Mouse (Mus musculus) ES-E14 (cell line): Measurements from ENCODE around the gene Thtpa.

ENCODE experiments used
- HCFC1 ChIP-seq: IDR thresholded peaks from 2 replicates; pipeline ENCODE4 v1.6.1; 2012; ENCODE audit warnings: low read length, inconsistent platforms, borderline replicate concordance; ENCODE audit not compliant: insufficient read depth
- ZNF384 ChIP-seq: IDR thresholded peaks from 2 replicates; pipeline ENCODE4 v1.6.1; 2012; ENCODE audit warnings: low read depth, low read length, inconsistent platforms

DNA sequence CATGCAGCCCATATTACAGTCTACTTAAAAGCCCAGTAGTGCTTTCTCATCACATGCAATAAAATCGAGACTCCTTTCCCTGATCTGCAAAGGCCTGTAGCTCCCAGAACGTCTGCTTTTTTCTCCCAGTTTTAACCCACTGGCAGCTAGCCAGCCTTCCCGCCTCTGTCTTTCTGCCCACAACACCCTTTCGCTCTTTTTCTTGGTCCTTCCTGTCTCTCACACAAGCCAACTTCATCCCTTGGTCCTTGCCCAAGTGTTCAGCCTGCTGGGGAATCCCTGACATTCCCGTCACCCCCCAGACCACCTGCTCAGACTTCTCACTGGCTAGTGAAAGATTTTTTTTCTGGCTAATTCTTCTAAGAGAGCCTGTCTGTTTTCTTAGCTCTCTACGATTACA is 18.4 kb upstream of the Thtpa start:
- no peak for TF ChIP-seq HCFC1
- TF ChIP-seq ZNF384, result no peak
